Mouse (Mus musculus): ENCODE results near the gene T. TPM values are rescaled to one million over a fixed set of nuclear protein-coding genes. Genes with fewer than 3 reads are reported as not detected.

T gene
- not detected in 2 replicates for polyA plus RNA-seq (2012; rRNA removed)

DNA sequence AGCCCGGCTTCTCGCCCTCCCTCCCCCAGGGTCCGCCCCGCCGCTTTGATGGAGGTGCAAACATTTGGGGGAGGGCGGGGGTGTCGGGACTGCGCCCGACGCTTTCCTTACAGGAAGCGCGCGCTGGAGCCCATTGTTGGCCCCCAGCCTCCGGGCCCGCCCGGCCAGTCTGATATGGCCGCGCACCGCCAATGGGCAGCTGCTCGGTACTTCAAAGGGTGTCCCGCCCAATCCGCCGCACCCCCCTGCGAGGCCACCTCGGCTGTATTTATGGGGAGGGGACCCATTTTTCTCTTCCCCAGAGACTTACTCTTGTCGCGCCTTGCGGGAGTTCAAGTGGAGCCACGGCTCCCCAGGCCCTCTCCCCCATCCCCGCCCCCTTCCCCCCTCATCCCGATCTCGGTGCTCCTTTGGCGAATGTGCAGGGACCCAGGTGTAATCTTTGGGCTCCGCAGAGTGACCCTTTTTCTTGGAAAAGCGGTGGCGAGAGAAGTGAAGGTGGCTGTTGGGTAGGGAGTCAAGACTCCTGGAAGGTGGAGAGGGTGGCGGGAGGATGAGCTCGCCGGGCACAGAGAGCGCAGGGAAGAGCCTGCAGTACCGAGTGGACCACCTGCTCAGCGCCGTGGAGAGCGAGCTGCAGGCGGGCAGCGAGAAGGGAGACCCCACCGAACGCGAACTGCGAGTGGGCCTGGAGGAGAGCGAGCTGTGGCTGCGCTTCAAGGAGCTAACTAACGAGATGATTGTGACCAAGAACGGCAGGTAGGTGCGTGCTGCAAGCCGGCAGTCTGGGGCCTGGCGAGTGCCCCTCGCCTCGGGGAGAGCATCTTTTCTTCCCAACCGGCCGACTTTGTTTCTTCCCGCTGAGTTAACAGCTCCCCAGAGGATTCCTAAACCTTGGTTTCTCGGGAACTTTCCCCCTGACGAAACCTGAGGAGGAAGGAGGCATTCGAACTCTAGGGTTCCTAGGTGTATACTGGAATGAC is at the start of gene T:
Gene T, plus strand, starts transcription at position 446 of the 983 bp plus-strand sequence.
- H3K4me3 ChIP-seq (ENCODE audit: extremely low read depth, insufficient read depth, insufficient read length) = no peak within 1 kb of the TSS
- no peaks in the 10 kb centered on the region for H3K36me3 ChIP-seq (ENCODE audit: control insufficient read depth, insufficient read depth, low read length)
- peaks cover 16% of the 10 kb centered on the region for H3K27me3 ChIP-seq (ENCODE audit: control insufficient read depth, insufficient read depth, low read length)
- 7% methylated on average over 63 of the region's 65 CpGs for WGBS
- no peak for DNase-seq (ENCODE audit: low read depth in 1 of 2, low spot score in 2 of 2)
- no peak for TF ChIP-seq CTCF (IDR thresholded peaks at IDR 0.05; ENCODE audit: extremely low read depth, insufficient read depth, insufficient read length, insufficient replicate concordance)
- no peak for TF ChIP-seq POLR2A (IDR thresholded peaks at IDR 0.05; ENCODE audit: low read depth, low read length)
- H3K27ac ChIP-seq (ENCODE audit: insufficient read depth, low read length) = no peak within 1 kb of the TSS
- H3K4me1 ChIP-seq (ENCODE audit: control insufficient read depth, insufficient read depth, insufficient read length) = no peaks in the 10 kb centered on the region

DNA sequence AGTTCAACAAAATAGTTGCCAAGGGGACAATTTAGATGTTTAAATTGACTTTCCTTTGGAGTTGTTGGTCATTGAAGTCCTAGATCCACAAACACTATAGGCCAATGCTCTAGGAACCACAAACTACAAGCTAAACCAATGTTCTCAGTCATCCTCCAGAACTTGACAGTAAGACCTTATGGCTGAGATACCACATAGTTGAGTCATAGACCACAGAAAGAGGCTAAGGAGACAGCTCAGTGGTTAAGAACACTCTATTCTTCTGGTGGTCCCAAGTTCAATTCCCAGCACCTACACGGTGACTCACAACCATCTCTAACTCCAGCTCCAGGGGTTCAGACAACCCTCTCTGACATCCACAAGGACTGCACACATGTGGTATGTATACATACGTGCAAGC is 48.8 kb upstream of the T start:
- H3K27ac ChIP-seq (ENCODE audit: insufficient read depth, low read length) = no peak overlapping the region

DNA sequence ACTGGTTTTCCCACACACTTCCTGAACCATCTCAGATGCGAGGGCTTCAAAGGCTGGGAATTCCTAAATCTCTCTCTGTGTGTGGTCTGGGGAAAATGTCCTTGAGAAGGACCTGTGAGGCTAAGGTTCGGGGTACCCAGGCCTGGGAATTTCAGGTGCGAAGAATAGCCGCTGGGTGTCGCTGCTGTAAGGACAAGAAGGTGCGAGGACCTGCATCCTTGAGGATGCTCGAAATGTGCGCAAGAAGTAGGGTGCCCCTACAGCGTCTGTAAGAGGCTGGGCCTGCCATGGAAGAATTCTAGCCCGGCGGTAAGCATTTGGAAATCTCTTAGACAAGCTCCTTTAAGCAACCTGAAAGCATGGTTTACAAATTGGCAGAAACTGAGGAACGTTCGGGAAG is 45.8 kb upstream of the T start:
- Histone ChIP-seq H3K27ac (ENCODE audit: insufficient read depth, low read length) (no peak overlapping the region), H3K36me3 (ENCODE audit: control insufficient read depth, insufficient read depth, low read length) (no peaks in the 10 kb centered on the region), H3K27me3 (ENCODE audit: control insufficient read depth, insufficient read depth, low read length) (no peaks in the 10 kb centered on the region; the same call in 1 of the 2 replicates), H3K4me3 (ENCODE audit: extremely low read depth, insufficient read depth, insufficient read length) (no peak overlapping the region), H3K4me1 (ENCODE audit: control insufficient read depth, insufficient read depth, insufficient read length) (peaks cover 4% of the 10 kb centered on the region; the same call in 1 of the 2 replicates)
- peak in 1 of 2 experiments; percentile 30 for DNase-seq (ENCODE audit: low read depth in 1 of 2, low spot score in 2 of 2)
- TF ChIP-seq CTCF (IDR thresholded peaks at IDR 0.05; ENCODE audit: extremely low read depth, insufficient read depth, insufficient read length, insufficient replicate concordance) (peak; percentile 44; the same call in 1 of the 2 replicates), POLR2A (IDR thresholded peaks at IDR 0.05; ENCODE audit: low read depth, low read length) (no peak)
- 6% methylated on average over 13 of the region's 13 CpGs for WGBS

More for the DNA sequence above, 48.8 kb upstream of the T start:
- TF ChIP-seq CTCF (IDR thresholded peaks at IDR 0.05; ENCODE audit: extremely low read depth, insufficient read depth, insufficient read length, insufficient replicate concordance) (no peak), POLR2A (IDR thresholded peaks at IDR 0.05; ENCODE audit: low read depth, low read length) (no peak)
- WGBS = 89% methylated on average over 2 of the region's 2 CpGs
- H3K27me3 ChIP-seq (ENCODE audit: control insufficient read depth, insufficient read depth, low read length) = no peaks in the 10 kb centered on the region; the same call in 1 of the 2 replicates
- no peak for DNase-seq (ENCODE audit: low read depth in 1 of 2, low spot score in 2 of 2)
- peaks cover 4% of the 10 kb centered on the region; the same call in 1 of the 2 replicates for H3K4me1 ChIP-seq (ENCODE audit: control insufficient read depth, insufficient read depth, insufficient read length)
- H3K36me3 ChIP-seq (ENCODE audit: control insufficient read depth, insufficient read depth, low read length) = no peaks in the 10 kb centered on the region
- no peak overlapping the region for H3K4me3 ChIP-seq (ENCODE audit: extremely low read depth, insufficient read depth, insufficient read length)

DNA sequence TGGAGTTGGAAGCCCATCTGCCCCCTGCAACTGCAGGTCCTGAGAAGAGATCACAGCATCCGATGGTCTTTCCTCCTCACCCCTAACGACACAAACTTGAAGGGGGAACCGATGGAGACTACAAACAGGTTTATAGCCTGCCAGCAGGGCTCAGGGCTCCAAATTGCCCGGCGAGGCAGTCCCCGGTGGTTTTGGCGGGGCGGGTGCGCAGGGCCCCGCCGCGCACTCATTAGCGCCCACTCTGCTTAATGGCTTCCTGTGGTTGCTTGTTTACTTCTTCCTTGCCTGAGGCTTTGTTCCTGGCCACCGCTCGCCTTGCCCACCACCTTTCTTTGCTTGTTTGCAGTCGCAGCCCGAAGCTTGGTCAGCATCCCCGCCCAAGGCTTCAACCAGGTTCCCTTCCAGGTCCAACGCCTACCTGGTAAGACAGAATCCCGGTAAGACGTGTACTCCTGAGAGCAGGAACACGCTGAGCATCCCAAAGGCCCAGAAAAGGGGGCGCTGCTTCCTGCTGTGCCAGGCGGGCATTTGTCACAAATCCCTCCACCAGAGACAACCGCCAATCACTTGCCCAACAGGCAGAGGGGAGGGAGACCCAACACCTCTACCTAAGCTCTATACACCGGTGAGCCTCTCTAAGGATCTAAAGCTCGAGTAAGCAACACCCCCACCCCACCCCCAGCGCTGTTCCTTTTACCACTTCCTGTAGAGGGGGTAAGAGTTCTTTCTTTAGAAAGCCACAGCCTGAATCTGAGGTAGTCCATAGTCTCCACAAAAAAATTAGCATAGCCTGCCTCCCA is 45.0 kb upstream of the T start:
- DNase-seq (ENCODE audit: low read depth in 1 of 2, low spot score in 2 of 2) = peak in 1 of 2 experiments; percentile 19
- TF ChIP-seq POLR2A (IDR thresholded peaks at IDR 0.05; ENCODE audit: low read depth, low read length) (no peak), CTCF (IDR thresholded peaks at IDR 0.05; ENCODE audit: extremely low read depth, insufficient read depth, insufficient read length, insufficient replicate concordance) (no peak)
- H3K4me3 ChIP-seq (ENCODE audit: extremely low read depth, insufficient read depth, insufficient read length) = peak overlapping the region; percentile 40; the same call in 1 of the 2 replicates

DNA sequence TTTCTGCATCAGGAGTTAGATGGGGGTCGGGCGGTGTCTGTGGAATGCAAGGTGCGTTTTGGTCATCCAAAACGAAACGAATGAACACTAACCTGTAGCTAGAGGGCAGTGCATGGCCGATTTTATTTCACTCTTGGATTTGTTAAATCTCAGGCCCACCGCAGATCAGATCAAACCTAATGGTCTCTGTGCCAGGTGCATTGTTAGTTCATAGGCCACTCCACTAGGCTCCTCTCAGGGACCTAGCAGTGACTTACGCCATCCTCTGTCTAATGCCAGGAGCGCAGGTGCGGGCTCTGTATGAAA is 44.5 kb upstream of the T start:
- Histone ChIP-seq H3K27me3 (ENCODE audit: control insufficient read depth, insufficient read depth, low read length) (no peaks in the 10 kb centered on the region; the same call in 1 of the 2 replicates), H3K27ac (ENCODE audit: insufficient read depth, low read length) (no peak overlapping the region), H3K4me1 (ENCODE audit: control insufficient read depth, insufficient read depth, insufficient read length) (peaks cover 4% of the 10 kb centered on the region; the same call in 1 of the 2 replicates), H3K4me3 (ENCODE audit: extremely low read depth, insufficient read depth, insufficient read length) (no peak overlapping the region), H3K36me3 (ENCODE audit: control insufficient read depth, insufficient read depth, low read length) (no peaks in the 10 kb centered on the region)
- WGBS = 14% methylated on average over 10 of the region's 10 CpGs
- DNase-seq (ENCODE audit: low read depth in 1 of 2, low spot score in 2 of 2) = no peak
- TF ChIP-seq POLR2A (IDR thresholded peaks at IDR 0.05; ENCODE audit: low read depth, low read length) = no peak
- no peak for TF ChIP-seq CTCF (IDR thresholded peaks at IDR 0.05; ENCODE audit: extremely low read depth, insufficient read depth, insufficient read length, insufficient replicate concordance)

More for the DNA sequence above, 45.0 kb upstream of the T start:
- Histone ChIP-seq H3K4me1 (ENCODE audit: control insufficient read depth, insufficient read depth, insufficient read length) (peaks cover 4% of the 10 kb centered on the region; the same call in 1 of the 2 replicates), H3K36me3 (ENCODE audit: control insufficient read depth, insufficient read depth, low read length) (no peaks in the 10 kb centered on the region), H3K27me3 (ENCODE audit: control insufficient read depth, insufficient read depth, low read length) (no peaks in the 10 kb centered on the region; the same call in 1 of the 2 replicates), H3K27ac (ENCODE audit: insufficient read depth, low read length) (no peak overlapping the region)
- WGBS = 3% methylated on average over 28 of the region's 28 CpGs

DNA sequence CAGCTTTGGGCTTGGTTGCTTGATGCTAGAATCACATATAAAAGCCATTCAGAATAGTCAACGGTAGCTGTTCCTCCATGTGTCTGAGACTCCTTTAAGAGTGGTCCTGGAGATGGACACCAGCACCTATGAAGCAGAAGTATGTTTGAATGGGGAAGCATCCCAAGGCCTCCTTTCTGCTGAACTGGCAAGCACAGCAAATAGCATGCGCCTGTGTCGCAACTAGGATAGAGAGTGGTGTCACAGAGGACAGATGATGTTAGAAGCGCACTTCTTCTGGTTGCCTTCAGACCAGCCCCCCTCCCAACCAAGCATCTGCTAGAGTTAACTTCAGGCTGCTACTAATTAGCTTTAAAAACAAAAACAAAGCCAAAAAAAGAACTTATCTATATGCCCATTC is 43.7 kb upstream of the T start:
- WGBS = 82% methylated on average over 4 of the region's 4 CpGs
- Histone ChIP-seq H3K36me3 (ENCODE audit: control insufficient read depth, insufficient read depth, low read length) (no peaks in the 10 kb centered on the region), H3K27me3 (ENCODE audit: control insufficient read depth, insufficient read depth, low read length) (no peaks in the 10 kb centered on the region; the same call in 1 of the 2 replicates), H3K4me3 (ENCODE audit: extremely low read depth, insufficient read depth, insufficient read length) (no peak overlapping the region), H3K4me1 (ENCODE audit: control insufficient read depth, insufficient read depth, insufficient read length) (peaks cover 4% of the 10 kb centered on the region; the same call in 1 of the 2 replicates), H3K27ac (ENCODE audit: insufficient read depth, low read length) (no peak overlapping the region)
- DNase-seq (ENCODE audit: low read depth in 1 of 2, low spot score in 2 of 2) = no peak
- TF ChIP-seq POLR2A (IDR thresholded peaks at IDR 0.05; ENCODE audit: low read depth, low read length) (no peak), CTCF (IDR thresholded peaks at IDR 0.05; ENCODE audit: extremely low read depth, insufficient read depth, insufficient read length, insufficient replicate concordance) (no peak)

Measured in spleen, adult 2 months (tissue).